Mouse (Mus musculus) brain, embryonic 14.5 days (tissue): ENCODE measurements around the gene Adgre1. TPM values are rescaled to one million over a fixed set of nuclear protein-coding genes. Genes with fewer than 3 reads are reported as not detected.

Experiments used
- DNase-seq: peaks from one replicate; pipeline ENCODE4 v3.0.0-alpha.2; 2011; ENCODE audit warnings: low read depth
- CTCF ChIP-seq: fragments of 200-500 bp; IDR thresholded peaks from 2 replicates; pipeline ENCODE4 v1.5.1; 2012; ENCODE audit warnings: inconsistent platforms, mild to moderate bottlenecking, moderate library complexity, borderline replicate concordance; ENCODE audit not compliant: insufficient read depth, insufficient read length; ENCODE audit errors: extremely low read depth
- POLR2A ChIP-seq: fragments of 200-500 bp; IDR thresholded peaks from 2 replicates; pipeline ENCODE4 v1.6.1; 2012; ENCODE audit warnings: mild to moderate bottlenecking, inconsistent platforms, borderline replicate concordance; ENCODE audit not compliant: poor library complexity, insufficient read depth, insufficient read length, severe bottlenecking; ENCODE audit errors: extremely low read depth
- polyA plus RNA-seq: library from polyadenylated mRNA; depleted of rRNA; stranded (reverse); fragments of >200 nt; gene quantifications from 2 replicates; pipeline ENCODE4 v1.2.3, GENCODE M21; 2012; rRNA removed

Gene Adgre1
- polyA plus RNA-seq, 1 experiment, result 3.8 TPM

GRCm38 (mm10) chr17:57341568-57341967 lies 16.9 kb upstream of the Adgre1 start:
- no peak for DNase-seq
- no peak for TF ChIP-seq POLR2A
- TF ChIP-seq CTCF, result no peak

DNA sequence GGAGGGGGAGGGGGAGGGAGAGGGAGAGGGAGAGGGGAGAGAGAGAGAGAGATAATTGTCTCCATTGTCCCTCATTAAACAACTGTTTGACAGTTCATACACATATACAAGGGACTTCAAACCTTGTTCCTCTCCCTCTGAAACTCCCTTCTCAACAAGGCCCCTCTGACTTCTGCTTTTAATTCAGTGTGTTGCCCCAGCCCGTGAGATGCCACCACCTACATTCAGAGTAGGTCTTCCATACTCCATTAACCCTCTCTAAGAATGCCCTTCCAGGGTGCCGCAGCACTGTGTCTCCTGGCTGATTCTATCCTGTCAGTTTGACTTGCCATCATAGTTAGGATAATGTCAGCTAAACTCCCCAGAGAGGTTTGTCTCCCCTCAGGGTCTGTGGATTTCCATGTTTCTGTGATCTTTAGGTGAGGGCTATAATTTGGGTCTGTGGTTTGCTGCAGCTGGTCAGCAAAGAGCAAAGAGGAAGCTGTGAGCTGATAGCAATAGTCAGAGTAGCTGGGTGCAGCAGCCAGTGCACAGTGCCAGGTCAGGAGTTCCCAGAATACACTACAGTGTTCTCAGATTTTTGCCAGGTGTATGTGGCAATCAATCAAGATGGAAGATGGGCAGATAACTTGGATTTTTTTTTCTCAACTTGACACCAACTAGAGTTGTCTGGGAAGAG lies 14.3 kb upstream of the Adgre1 start:
- DNase-seq, result no peak
- no peak for TF ChIP-seq CTCF
- TF ChIP-seq POLR2A, result no peak

DNA sequence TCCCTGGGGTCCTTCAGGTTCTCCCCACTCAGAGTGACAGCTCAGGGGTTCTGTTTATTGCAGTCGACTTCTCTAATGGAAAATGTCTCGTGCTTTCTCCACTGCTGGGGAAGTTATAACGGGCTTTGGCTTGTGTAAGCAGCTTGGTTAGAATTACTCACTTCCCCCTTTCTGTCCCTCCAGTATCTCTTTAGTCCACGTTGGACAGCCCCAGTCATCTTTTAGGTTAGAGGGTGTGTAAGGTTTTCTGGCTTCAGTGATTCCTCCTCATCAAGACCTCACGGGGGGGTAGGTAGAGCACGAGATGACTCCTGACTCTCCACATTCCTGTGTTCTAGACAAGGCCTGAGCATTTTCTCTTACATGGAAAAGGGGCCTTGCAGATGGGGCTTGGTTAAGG lies 11.5 kb upstream of the Adgre1 start:
- no peak for DNase-seq
- TF ChIP-seq CTCF, result no peak
- TF ChIP-seq POLR2A, result no peak

GRCm38 (mm10) chr17:57347781-57348180 lies 10.7 kb upstream of the Adgre1 start:
- no peak for DNase-seq

DNA sequence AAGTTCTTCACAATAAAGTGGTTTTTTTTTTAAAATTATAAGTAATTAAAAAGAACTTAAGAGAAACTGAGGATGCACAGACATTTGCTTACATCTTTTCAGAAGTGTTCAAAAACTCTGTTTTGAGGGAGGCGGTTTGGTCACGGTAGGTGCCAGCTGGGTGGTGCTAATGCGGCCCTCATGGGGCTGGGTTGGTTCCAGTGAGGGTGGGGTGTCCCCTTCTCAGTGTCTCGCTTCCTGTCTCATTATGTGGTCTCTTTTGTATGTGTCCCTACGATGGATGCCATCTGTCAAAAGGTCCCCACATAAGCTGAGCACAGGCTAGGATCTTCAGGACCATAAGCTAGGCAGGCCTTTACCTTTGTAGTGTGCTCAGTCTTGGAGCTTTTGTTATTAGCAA lies 9.4 kb upstream of the Adgre1 start:
- no peak for DNase-seq
- TF ChIP-seq CTCF, result no peak
- TF ChIP-seq POLR2A, result no peak

More at GRCm38 (mm10) chr17:57347781-57348180, 10.7 kb upstream of the Adgre1 start:
- TF ChIP-seq CTCF, result no peak
- TF ChIP-seq POLR2A, result no peak

DNA sequence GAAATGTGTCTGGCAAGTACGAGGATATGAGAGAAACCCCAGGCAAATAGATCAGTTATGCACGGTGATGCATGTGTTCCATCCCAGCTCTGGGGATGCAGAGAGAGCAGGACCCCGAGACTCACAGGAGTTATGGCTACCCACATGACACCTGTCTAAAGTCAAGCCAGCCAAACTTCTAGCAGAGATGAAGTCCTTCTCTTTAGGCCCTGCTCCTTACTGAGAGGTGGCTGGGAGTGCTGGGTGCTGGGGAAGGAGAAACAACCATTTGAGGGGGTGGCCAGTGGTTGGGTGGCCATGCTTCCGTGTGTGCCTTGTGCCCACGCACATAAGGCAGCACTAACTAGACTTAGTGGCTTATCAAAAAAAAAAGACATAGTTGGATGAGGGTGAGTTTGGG lies 8.3 kb upstream of the Adgre1 start:
- TF ChIP-seq CTCF (no peak), POLR2A (no peak)
- DNase-seq, result no peak

GRCm38 (mm10) chr17:57351107-57351506 lies 7.4 kb upstream of the Adgre1 start:
- DNase-seq, result no peak
- TF ChIP-seq CTCF, result no peak
- TF ChIP-seq POLR2A, result no peak

DNA sequence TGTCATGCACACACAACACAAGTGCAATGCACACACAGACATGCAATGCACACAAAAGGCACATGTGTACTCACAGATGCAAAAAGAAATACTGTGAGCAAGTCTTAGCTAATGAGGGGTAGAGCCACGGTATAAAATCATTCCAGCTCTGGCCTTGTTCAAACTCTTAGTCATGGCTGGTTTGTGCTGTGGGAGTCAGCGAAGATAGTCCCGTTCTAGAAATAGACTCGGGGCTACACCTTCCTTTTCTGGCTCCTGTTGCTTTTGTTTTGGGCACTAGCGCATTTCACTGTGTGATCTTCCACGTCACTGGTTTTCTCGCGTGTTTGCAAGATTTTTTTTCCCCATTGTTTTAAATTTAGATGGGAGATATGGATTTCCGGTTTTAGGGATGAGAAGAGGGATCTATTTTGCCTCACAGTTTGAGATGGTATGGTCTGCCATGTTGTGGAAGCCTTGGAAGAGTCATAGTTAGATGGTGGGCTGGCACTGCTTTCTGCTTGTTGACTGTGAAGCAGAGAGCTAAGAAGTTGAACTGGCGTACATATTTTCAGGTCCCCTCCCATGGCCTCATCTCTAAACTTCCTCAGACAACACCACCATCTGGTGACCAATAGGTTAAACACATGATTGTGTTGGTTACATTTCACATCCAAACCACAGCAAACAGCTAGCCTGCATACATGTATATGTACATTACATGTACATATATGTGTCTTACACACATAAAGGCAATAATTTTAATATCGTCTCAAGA lies 1.2 kb downstream of the Adgre1 start:
- no peak for DNase-seq
- TF ChIP-seq CTCF (no peak), POLR2A (no peak)

Other genes starting within 250 kb of the Adgre1 start
- 0.55 and 0.82 TPM in 2 replicates for gene Cd70, start 208.9 kb upstream of the Adgre1 start, polyA plus RNA-seq
- 0.10 and 0.14 TPM in 2 replicates for gene Tnfsf14, start 164.5 kb upstream of the Adgre1 start, polyA plus RNA-seq
- gene C3, start 130.6 kb upstream of the Adgre1 start, polyA plus RNA-seq, result 1.0 and 2.0 TPM in 2 replicates
- 18.3 and 20.8 TPM in 2 replicates for gene Gpr108, start 110.2 kb upstream of the Adgre1 start, polyA plus RNA-seq
- gene Trip10, start 109.2 kb upstream of the Adgre1 start, polyA plus RNA-seq, result 11.7 and 11.9 TPM in 2 replicates
- gene Vav1, start 79.6 kb upstream of the Adgre1 start, polyA plus RNA-seq, result 0.82 and 0.86 TPM in 2 replicates
- not detected in 2 replicates for gene Vmn2r120, start 186.8 kb downstream of the Adgre1 start, polyA plus RNA-seq